Mouse (Mus musculus) kidney, postnatal 0 days (tissue): Measurements from ENCODE around the gene Stx8. TPM values are rescaled to one million over a fixed set of nuclear protein-coding genes. Genes with fewer than 3 reads are reported as not detected.
A peak's percentile ranks its signal among the peaks of the same experiment; 100 is the strongest.

Source experiments
- ATAC-seq: fragments of 200-750 bp; cut with Nextera tagmentation; replicated peaks from 2 replicates; pipeline ENCODE4 v1.8.0; 2017; ENCODE audit warnings: low read depth, moderate number of reproducible peaks, moderate TSS enrichment, moderate library complexity; ENCODE audit not compliant: low FRiP score
- DNase-seq: peaks from one replicate; pipeline ENCODE4 v3.0.0-alpha.2; 2016; ENCODE audit warnings: low spot score
- H3K27ac ChIP-seq: fragments of 300-500 bp; sonication (generic); 2 replicates; pipeline ENCODE4 v1.5.1; 2014; ENCODE audit warnings: mild to moderate bottlenecking
- H3K27me3 ChIP-seq: fragments of 300-500 bp; sonication (generic); 2 replicates; pipeline ENCODE4 v1.6.1; 2014; ENCODE audit warnings: low read length, mixed read lengths; ENCODE audit not compliant: insufficient read depth
- H3K36me3 ChIP-seq: fragments of 300-500 bp; sonication (generic); 2 replicates; pipeline ENCODE4 v1.6.1; 2014; ENCODE audit warnings: low read length, mixed read lengths; ENCODE audit not compliant: insufficient read depth
- H3K4me1 ChIP-seq: fragments of 300-500 bp; sonication (generic); replicated peaks from 2 replicates; pipeline ENCODE4 v1.6.1; 2014; ENCODE audit warnings: antibody characterized with exemption, low read length, mixed read lengths; ENCODE audit not compliant: insufficient read depth
- H3K4me2 ChIP-seq: fragments of 300-500 bp; sonication (generic); 2 replicates; pipeline ENCODE4 v1.6.1; 2014; ENCODE audit warnings: mild to moderate bottlenecking, low read length, moderate library complexity, mixed read lengths
- H3K4me3 ChIP-seq: fragments of 300-500 bp; sonication (generic); replicated peaks from 2 replicates; pipeline ENCODE4 v1.5.1; 2014; ENCODE audit warnings: low read depth, low read length
- H3K9ac ChIP-seq: fragments of 300-500 bp; sonication (generic); 2 replicates; pipeline ENCODE4 v1.6.1; 2014; ENCODE audit warnings: low read depth, low read length
- H3K9me3 ChIP-seq: fragments of 300-500 bp; sonication (generic); replicated peaks from 2 replicates; pipeline ENCODE4 v1.6.1; 2016; ENCODE audit warnings: low read length, inconsistent platforms, mixed read lengths
- CTCF ChIP-seq: IDR thresholded peaks from 2 replicates; pipeline ENCODE4 v1.5.1; 2016; ENCODE audit warnings: antibody characterized with exemption, low read depth, mild to moderate bottlenecking, moderate library complexity
- WGBS: fragments of 180-500 bp; shearing (Covaris S2); extraction: QIAGEN DNeasy Blood & Tissue Kit; methylation state at CpG from one replicate; pipeline ENCODE4 v1.1.7; 2014; 5-methylcytosine and 5-hydroxymethylcytosine counted together
- polyA plus RNA-seq: library from polyadenylated mRNA; unstranded; fragments of >200 nt; fragmentation: Nextera tagmentation; extraction: Ambion mirVana; gene quantifications from 2 replicates; pipeline ENCODE4 v1.2.1, GENCODE M21; 2015

The Stx8 gene
- polyA plus RNA-seq, 1 experiment from 2014 or later = 84.5 TPM

- H3K4me1 ChIP-seq = no peaks in the 10 kb centered on the region
- no peak overlapping the region for H3K9ac ChIP-seq
- H3K36me3 ChIP-seq = no peaks in the 10 kb centered on the region
- H3K9me3 ChIP-seq = no peaks in the 10 kb centered on the region
- H3K4me2 ChIP-seq = no peak overlapping the region
- no peak overlapping the region for H3K27ac ChIP-seq
- H3K27me3 ChIP-seq = no peaks in the 10 kb centered on the region
- 90% methylated on average over 12 of the region's 12 CpGs for WGBS
- no peak for TF ChIP-seq CTCF
- H3K4me3 ChIP-seq = no peak overlapping the region
- DNase-seq (no peak), ATAC-seq (no peak)
These were observed 116.8 kb downstream of the Stx8 start for GRCm38 (mm10) chr11:68082756-68083155.

DNA sequence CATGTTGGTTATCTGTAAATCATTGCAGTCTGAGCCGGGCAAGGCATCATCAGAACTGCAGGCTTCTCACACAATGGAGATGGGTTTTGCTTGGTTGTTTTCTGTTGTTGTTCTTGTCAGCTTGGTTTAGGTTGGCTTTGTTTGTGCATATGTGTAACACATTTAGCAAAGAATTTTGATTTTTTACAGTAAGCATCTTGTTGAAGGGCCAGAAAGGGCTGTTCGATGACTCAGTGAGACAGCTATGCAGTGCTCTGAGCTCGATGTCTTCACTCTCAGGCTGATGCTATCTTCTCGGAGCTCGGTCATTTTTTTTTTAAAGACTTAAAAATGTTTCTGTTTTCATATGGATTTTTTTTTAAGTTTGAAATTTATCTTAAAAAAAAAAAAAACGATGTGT, 117.6 kb downstream of the Stx8 start:
- DNase-seq = no peak
- 73% methylated on average over 6 of the region's 6 CpGs for WGBS
- H3K27ac ChIP-seq = no peak overlapping the region

GRCm38 (mm10) chr11:68086221-68086620, 120.2 kb downstream of the Stx8 start:
- peaks cover 4% of the 10 kb centered on the region; the same call in 1 of the 2 replicates for H3K4me1 ChIP-seq
- no peak overlapping the region for H3K4me3 ChIP-seq
- DNase-seq (peak; percentile 70), ATAC-seq (no peak)
- H3K36me3 ChIP-seq = no peaks in the 10 kb centered on the region
- H3K9me3 ChIP-seq = no peaks in the 10 kb centered on the region
- no peak overlapping the region for H3K4me2 ChIP-seq
- no peaks in the 10 kb centered on the region for H3K27me3 ChIP-seq
- no peak overlapping the region for H3K9ac ChIP-seq
- TF ChIP-seq CTCF = no peak
- no peak overlapping the region for H3K27ac ChIP-seq
- WGBS = 49% methylated on average over 9 of the region's 9 CpGs

More for the DNA sequence above, 117.6 kb downstream of the Stx8 start:
- Histone ChIP-seq H3K9ac (no peak overlapping the region), H3K36me3 (no peaks in the 10 kb centered on the region), H3K4me1 (no peaks in the 10 kb centered on the region), H3K4me3 (no peak overlapping the region), H3K9me3 (no peaks in the 10 kb centered on the region), H3K4me2 (no peak overlapping the region), H3K27me3 (no peaks in the 10 kb centered on the region)
- no peak for TF ChIP-seq CTCF
- no peak for ATAC-seq

DNA sequence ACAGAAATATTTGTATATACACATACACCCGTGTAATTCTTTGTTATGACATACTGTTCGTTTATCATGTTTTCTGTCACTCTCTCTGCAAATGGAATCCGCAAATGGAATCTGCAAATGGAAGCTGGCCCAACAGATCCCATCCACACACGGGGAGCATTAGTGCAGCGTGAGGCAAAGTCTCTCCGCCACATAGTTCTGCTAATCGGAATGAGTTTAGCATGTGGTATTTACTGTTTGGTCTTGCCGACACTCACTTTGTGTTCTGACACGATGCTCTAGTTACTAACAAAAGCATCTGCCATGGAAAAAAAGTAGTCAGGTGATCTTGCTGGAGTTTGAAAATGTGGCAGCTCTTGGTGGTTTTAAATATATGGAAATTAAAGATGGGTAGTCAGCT, 123.4 kb downstream of the Stx8 start:
- Histone ChIP-seq H3K9me3 (no peaks in the 10 kb centered on the region), H3K4me3 (no peak overlapping the region), H3K27ac (no peak overlapping the region), H3K27me3 (no peaks in the 10 kb centered on the region), H3K36me3 (no peaks in the 10 kb centered on the region), H3K4me2 (no peak overlapping the region), H3K9ac (no peak overlapping the region), H3K4me1 (peaks cover 4% of the 10 kb centered on the region; the same call in 1 of the 2 replicates)
- DNase-seq (no peak), ATAC-seq (no peak)
- WGBS = 75% methylated on average over 9 of the region's 9 CpGs
- TF ChIP-seq CTCF = no peak

DNA sequence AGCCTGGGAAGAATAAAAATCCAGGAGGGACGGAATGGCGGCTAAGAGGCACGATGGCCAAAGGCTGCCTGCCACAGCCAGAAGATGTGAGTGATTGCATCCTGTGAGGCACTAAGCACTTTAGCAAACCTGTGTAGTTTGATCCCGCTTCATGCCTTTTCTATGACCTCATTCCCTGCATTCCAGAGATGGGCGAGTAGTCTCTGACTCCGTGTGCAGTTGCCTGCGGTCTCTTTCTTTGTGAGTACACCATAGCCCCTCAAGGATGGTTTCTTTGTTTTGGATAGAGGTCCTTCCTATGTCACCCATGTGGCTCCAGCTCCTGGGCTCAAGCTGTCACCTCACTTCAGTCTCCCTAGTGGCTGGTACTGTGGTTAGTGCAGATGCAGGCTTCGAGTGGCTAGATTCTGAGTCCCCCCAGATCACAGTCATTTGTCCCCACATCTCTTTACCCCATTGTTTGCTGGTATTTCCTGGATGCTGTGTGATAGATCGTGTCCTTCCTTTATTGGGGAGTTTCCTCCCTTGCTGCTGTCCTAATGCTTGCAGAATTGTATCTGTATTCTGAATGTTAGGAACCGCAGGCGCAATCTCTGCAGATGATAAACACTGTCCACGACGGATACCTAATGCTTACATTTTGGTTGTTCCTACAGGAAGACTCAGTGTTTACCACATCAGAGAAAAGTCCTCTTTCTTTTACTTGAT, 124.0 kb downstream of the Stx8 start:
- Histone ChIP-seq H3K4me2 (no peak overlapping the region), H3K27ac (no peak overlapping the region), H3K27me3 (no peaks in the 10 kb centered on the region), H3K9ac (no peak overlapping the region), H3K9me3 (no peaks in the 10 kb centered on the region), H3K36me3 (no peaks in the 10 kb centered on the region), H3K4me3 (no peak overlapping the region), H3K4me1 (peaks cover 4% of the 10 kb centered on the region; the same call in 1 of the 2 replicates)
- DNase-seq = peak; percentile 78
- WGBS = 39% methylated on average over 13 of the region's 13 CpGs
- no peak for ATAC-seq
- TF ChIP-seq CTCF = no peak

DNA sequence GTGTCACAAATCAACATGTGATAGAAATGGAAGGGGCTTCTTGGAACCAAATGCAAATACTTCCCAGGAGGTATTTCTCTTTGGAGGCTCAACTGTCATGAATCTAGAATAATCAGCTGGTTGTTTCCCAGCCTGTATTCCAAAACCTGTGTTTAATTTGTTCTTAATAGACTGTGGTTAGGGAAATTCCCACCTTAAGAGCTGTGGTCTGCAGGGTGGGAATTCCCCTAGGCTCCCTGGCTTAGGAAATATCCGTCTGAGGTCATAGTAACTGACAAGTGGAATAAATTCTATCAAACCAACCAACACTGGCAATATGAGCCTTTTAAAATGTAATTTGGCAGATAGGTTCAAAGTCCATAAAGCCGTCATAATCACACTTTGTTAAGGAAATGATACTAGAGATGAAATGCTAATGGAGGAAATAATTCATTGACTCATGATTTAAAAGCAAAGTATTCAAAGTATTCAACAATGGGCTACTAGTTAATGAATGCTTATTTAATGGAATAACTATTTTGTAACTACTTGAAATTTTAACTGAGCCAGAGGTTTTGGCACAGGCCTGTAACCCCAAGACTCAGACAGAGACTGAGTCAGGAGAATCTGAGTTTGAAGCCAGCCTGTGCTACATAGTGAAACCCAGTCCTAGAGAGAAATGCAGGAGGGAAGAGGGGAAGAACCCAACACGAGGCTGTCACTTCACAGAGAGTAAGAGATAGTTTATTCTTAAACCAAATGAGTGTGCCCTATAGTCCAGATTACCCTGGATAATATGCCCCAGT, 126.2 kb downstream of the Stx8 start:
- H3K4me3 ChIP-seq = no peak overlapping the region
- 55% methylated on average over 3 of the region's 3 CpGs for WGBS
- H3K9me3 ChIP-seq = no peaks in the 10 kb centered on the region
- no peak overlapping the region for H3K27ac ChIP-seq
- no peak for ATAC-seq
- H3K9ac ChIP-seq = no peak overlapping the region
- H3K27me3 ChIP-seq = no peaks in the 10 kb centered on the region
- no peaks in the 10 kb centered on the region for H3K36me3 ChIP-seq
- peaks cover 4% of the 10 kb centered on the region; the same call in 1 of the 2 replicates for H3K4me1 ChIP-seq
- peak; percentile 25 for DNase-seq
- no peak overlapping the region for H3K4me2 ChIP-seq
- no peak for TF ChIP-seq CTCF
